Mouse (Mus musculus) embryonic facial prominence, embryonic 11.5 days (tissue): ENCODE data around the gene Gm20662. TPM values are rescaled to one million over a fixed set of nuclear protein-coding genes. Genes with fewer than 3 reads are reported as not detected.
A peak's percentile ranks its signal among the peaks of the same experiment; 100 is the strongest.

ENCODE experiments used
- ATAC-seq: fragments of 200-750 bp; cut with Nextera tagmentation; replicated peaks from 2 replicates; pipeline ENCODE4 v1.8.0; 2017; ENCODE audit warnings: low read depth; ENCODE audit not compliant: insufficient number of reproducible peaks, low FRiP score, low TSS enrichment
- DNase-seq: peaks from one replicate; pipeline ENCODE4 v3.0.0-alpha.2; 2015; ENCODE audit warnings: low spot score
- H3K27ac ChIP-seq: fragments of 300-500 bp; sonication (generic); replicated peaks from 2 replicates; pipeline ENCODE4 v1.5.1; 2014; ENCODE audit warnings: mild to moderate bottlenecking, low read depth, low read length, control low read depth
- H3K27me3 ChIP-seq: fragments of 300-500 bp; sonication (generic); 2 replicates; pipeline ENCODE4 v1.6.1; 2014; ENCODE audit warnings: mild to moderate bottlenecking, low read length, moderate library complexity, mixed read lengths; ENCODE audit not compliant: control insufficient read depth, insufficient read depth
- H3K36me3 ChIP-seq: fragments of 300-500 bp; sonication (generic); replicated peaks from 2 replicates; pipeline ENCODE4 v1.6.1; 2014; ENCODE audit warnings: low read depth, mild to moderate bottlenecking, low read length, moderate library complexity, mixed read lengths; ENCODE audit not compliant: control insufficient read depth, insufficient read depth
- H3K4me1 ChIP-seq: fragments of 300-500 bp; sonication (generic); 2 replicates; pipeline ENCODE4 v1.6.1; 2014; ENCODE audit warnings: low read length, mixed read lengths; ENCODE audit not compliant: control insufficient read depth, insufficient read depth
- H3K4me2 ChIP-seq: fragments of 300-500 bp; sonication (generic); 2 replicates; pipeline ENCODE4 v1.6.1; 2014; ENCODE audit warnings: low read depth, mild to moderate bottlenecking, control low read depth, low read length, moderate library complexity
- H3K4me3 ChIP-seq: fragments of 300-500 bp; sonication (generic); 2 replicates; pipeline ENCODE4 v1.5.1; 2014; ENCODE audit warnings: low read depth, low read length, control low read depth
- H3K9ac ChIP-seq: fragments of 300-500 bp; sonication (generic); replicated peaks from 2 replicates; pipeline ENCODE4 v1.6.1; 2014; ENCODE audit warnings: mild to moderate bottlenecking, control low read depth, low read length
- H3K9me3 ChIP-seq: fragments of 300-500 bp; sonication (generic); replicated peaks from 2 replicates; pipeline ENCODE4 v1.6.1; 2016; ENCODE audit warnings: mild to moderate bottlenecking, low read length, inconsistent platforms, mixed read lengths; ENCODE audit not compliant: control insufficient read depth
- WGBS: fragments of 180-500 bp; shearing (Covaris S2); extraction: QIAGEN DNeasy Blood & Tissue Kit; methylation state at CpG from one replicate; pipeline ENCODE4 v1.1.7; 2014; 5-methylcytosine and 5-hydroxymethylcytosine counted together
- polyA plus RNA-seq: library from polyadenylated mRNA; unstranded; fragments of >200 nt; fragmentation: Nextera tagmentation; extraction: Ambion mirVana; gene quantifications from 2 replicates; pipeline ENCODE4 v1.2.1, GENCODE M21; 2014

Gm20662 gene
- polyA plus RNA-seq, 1 experiment from 2014 or later = 0.59 TPM

GRCm38 (mm10) chr9:107981684-107982605 is 14.2 kb upstream of the Gm20662 start:
- H3K4me3 ChIP-seq = peak overlapping the region; percentile 73
- peak overlapping the region; percentile 76 for H3K4me2 ChIP-seq
- peak overlapping the region; percentile 64 for H3K9ac ChIP-seq
- 12% methylated on average over 7 of the region's 7 CpGs for WGBS
- peak; percentile 67 for ATAC-seq
- H3K27ac ChIP-seq = peak overlapping the region; percentile 100
- H3K9me3 ChIP-seq = no peaks in the 10 kb centered on the region
- no peaks in the 10 kb centered on the region for H3K27me3 ChIP-seq
- H3K4me1 ChIP-seq = peaks cover 13% of the 10 kb centered on the region
- H3K36me3 ChIP-seq = no peaks in the 10 kb centered on the region
- DNase-seq = peak; percentile 94

GRCm38 (mm10) chr9:107982681-107983346 is 13.3 kb upstream of the Gm20662 start, which contains the start of gene Gm20661:
Gene Gm20661 (plus strand): TSS chr9:107983058.
- no peaks in the 10 kb centered on the region for H3K27me3 ChIP-seq
- peak within 1 kb of the TSS; percentile 64 for H3K9ac ChIP-seq
- peaks cover 13% of the 10 kb centered on the region for H3K4me1 ChIP-seq
- peak within 1 kb of the TSS; percentile 100 for H3K27ac ChIP-seq
- peak within 1 kb of the TSS; percentile 73 for H3K4me3 ChIP-seq
- H3K4me2 ChIP-seq = peak within 1 kb of the TSS; percentile 76
- no peaks in the 10 kb centered on the region for H3K9me3 ChIP-seq
- WGBS = 24% methylated on average over 14 of the region's 14 CpGs
- H3K36me3 ChIP-seq = no peaks in the 10 kb centered on the region
- DNase-seq = peak; percentile 93
- ATAC-seq = peak; percentile 53

DNA sequence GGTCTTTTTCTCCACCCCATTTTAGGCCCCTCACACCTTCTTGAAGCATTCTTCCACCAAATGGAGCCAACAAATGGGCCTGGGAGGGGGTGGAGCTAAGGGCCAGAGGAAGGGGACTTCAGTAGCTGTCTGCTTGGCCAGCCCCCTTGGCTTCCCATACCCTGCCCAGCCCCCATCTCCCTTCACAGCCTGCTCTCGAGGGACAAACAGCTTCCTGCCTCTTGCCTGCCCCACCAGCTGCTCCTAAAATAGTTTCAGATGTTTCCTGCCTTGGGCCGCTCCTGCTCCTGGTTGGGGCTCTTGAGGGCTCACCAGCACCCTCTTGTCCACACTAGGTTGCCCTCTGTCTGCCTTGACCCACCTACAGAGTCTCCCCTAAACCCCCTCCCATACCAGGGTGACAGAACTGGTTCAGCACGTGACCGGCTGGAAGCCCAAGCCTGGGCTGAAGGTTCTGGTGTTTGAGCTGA is 12.7 kb upstream of the Gm20662 start:
- Histone ChIP-seq H3K4me1 (peaks cover 13% of the 10 kb centered on the region), H3K9ac (peak overlapping the region; percentile 64), H3K4me2 (peak overlapping the region; percentile 76), H3K27ac (peak overlapping the region; percentile 100), H3K4me3 (peak overlapping the region; percentile 73), H3K27me3 (no peaks in the 10 kb centered on the region), H3K36me3 (no peaks in the 10 kb centered on the region), H3K9me3 (no peaks in the 10 kb centered on the region)
- whole genome bisulfite sequencing = 10% methylated on average over 4 of the region's 4 CpGs
- ATAC-seq (peak; percentile 64), DNase-seq (peak; percentile 95)

GRCm38 (mm10) chr9:107984052-107984753 is 11.9 kb upstream of the Gm20662 start:
- Histone ChIP-seq H3K4me3 (peak overlapping the region; percentile 73), H3K4me1 (peaks cover 13% of the 10 kb centered on the region), H3K36me3 (no peaks in the 10 kb centered on the region), H3K4me2 (peak overlapping the region; percentile 76), H3K9ac (peak overlapping the region; percentile 83), H3K9me3 (no peaks in the 10 kb centered on the region), H3K27me3 (no peaks in the 10 kb centered on the region), H3K27ac (peak overlapping the region; percentile 100)
- ATAC-seq (no peak), DNase-seq (peak; percentile 21)
- WGBS = 39% methylated on average over 19 of the region's 19 CpGs

- Histone ChIP-seq H3K4me1 (peaks cover 13% of the 10 kb centered on the region), H3K9me3 (no peaks in the 10 kb centered on the region), H3K36me3 (no peaks in the 10 kb centered on the region), H3K4me2 (peak overlapping the region; percentile 76), H3K9ac (peak overlapping the region; percentile 83), H3K27me3 (no peaks in the 10 kb centered on the region), H3K27ac (peak overlapping the region; percentile 100), H3K4me3 (peak overlapping the region; percentile 73)
- DNase-seq = no peak
- 22% methylated on average over 9 of the region's 9 CpGs for WGBS
- no peak for ATAC-seq
Measured at GRCm38 (mm10) chr9:107984754-107985055, 11.4 kb upstream of the Gm20662 start.

DNA sequence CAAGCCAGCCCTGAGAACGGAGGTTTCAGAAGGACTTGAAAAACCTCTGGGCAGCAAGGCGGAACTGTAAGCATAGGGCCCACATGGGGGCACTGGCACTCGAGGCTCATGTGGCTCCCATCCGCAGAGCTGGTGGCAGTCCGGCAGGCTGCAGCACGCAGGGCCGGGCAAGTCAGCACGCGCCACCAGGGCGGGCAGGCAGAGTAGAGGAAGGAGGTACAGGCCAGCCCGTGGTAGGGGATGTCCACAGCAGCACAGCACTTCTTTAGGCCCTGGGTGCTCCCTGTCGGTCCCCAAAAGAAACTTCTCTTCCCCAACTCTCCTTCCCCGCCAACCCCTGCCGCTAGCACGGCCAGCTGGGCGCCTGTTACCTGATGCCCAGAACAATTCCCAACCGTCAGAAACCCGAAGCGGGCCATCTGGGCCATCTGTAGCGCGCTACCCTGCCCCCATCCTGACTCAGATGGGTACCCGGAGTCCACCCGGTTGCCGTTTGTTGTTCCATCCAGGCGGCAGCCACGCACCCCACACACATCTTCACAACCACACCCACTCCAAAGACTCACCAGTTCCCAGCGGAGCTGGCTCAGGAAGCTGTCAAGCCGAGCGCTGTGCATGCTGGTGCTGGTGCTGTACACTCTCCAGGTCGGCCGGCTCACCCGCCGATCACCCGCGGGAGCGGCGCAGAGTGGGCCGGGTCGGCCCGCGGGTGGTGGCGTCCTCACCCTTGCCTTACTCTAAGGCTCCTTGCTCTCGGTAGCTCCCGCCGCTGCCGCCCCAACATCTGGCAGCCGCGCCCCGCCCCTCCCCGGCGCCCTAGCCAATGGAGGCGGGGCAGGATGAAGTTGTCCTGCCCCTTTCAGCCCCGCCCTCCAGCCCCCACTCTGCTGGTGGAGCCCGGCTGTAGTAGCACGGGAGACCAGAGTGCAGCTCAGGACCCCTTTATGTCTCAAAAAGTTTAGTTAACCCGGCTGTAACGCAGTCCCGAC is 10.7 kb upstream of the Gm20662 start, which contains the start of gene Inka1:
Gene Inka1 (minus strand): TSS at position 749 of the 989 bp plus-strand sequence.
- H3K4me1 ChIP-seq = peaks cover 13% of the 10 kb centered on the region
- peak within 1 kb of the TSS; percentile 100 for H3K27ac ChIP-seq
- H3K27me3 ChIP-seq = no peaks in the 10 kb centered on the region
- H3K36me3 ChIP-seq = no peaks in the 10 kb centered on the region
- H3K4me2 ChIP-seq = peak within 1 kb of the TSS; percentile 76
- ATAC-seq (peak; percentile 50), DNase-seq (peak; percentile 97)
- WGBS = under 1% methylated on average over 57 of the region's 58 CpGs
- no peaks in the 10 kb centered on the region for H3K9me3 ChIP-seq
- peak within 1 kb of the TSS; percentile 73 for H3K4me3 ChIP-seq
- H3K9ac ChIP-seq = peak within 1 kb of the TSS; percentile 83

GRCm38 (mm10) chr9:107986376-107986775 is 9.8 kb upstream of the Gm20662 start:
- H3K4me1 ChIP-seq = peaks cover 5% of the 10 kb centered on the region; the same call in 1 of the 2 replicates
- no peaks in the 10 kb centered on the region for H3K9me3 ChIP-seq
- peak overlapping the region; percentile 83; the same call in 1 of the 2 replicates for H3K9ac ChIP-seq
- peak overlapping the region; percentile 73 for H3K4me3 ChIP-seq
- ATAC-seq = 0 out of 2 replicates have a peak, but pooled peaks have one; percentile 16
- no peaks in the 10 kb centered on the region for H3K27me3 ChIP-seq
- WGBS = 5% methylated on average over 18 of the region's 18 CpGs
- peak overlapping the region; percentile 76 for H3K4me2 ChIP-seq
- DNase-seq = peak; percentile 91
- peak overlapping the region; percentile 100 for H3K27ac ChIP-seq
- H3K36me3 ChIP-seq = no peaks in the 10 kb centered on the region
